Mouse (Mus musculus): Measurements from ENCODE around the gene Tcl1. TPM values are rescaled to one million over a fixed set of nuclear protein-coding genes. Genes with fewer than 3 reads are reported as not detected.

Gene Tcl1
- polyA plus RNA-seq, 1 experiment from 2014 or later = not detected

Other genes with a start within 250 kb of the Tcl1 start
- 0.22 and 0.59 TPM in 2 replicates for gene Syne3, start 213.0 kb downstream of the Tcl1 start, polyA plus RNA-seq (2014; fragmentation: Nextera tagmentation; extraction: Ambion mirVana)
- gene Glrx5, start 190.1 kb downstream of the Tcl1 start, polyA plus RNA-seq (2014; fragmentation: Nextera tagmentation; extraction: Ambion mirVana) = 144 and 160 TPM in 2 replicates
- gene Tcl1b2, start 76.8 kb downstream of the Tcl1 start, polyA plus RNA-seq (2014; fragmentation: Nextera tagmentation; extraction: Ambion mirVana) = not detected in 2 replicates
- gene Tcl1b1, start 63.1 kb downstream of the Tcl1 start, polyA plus RNA-seq (2014; fragmentation: Nextera tagmentation; extraction: Ambion mirVana) = not detected in 2 replicates
- not detected in 2 replicates for gene Tcl1b5, start 46.4 kb downstream of the Tcl1 start, polyA plus RNA-seq (2014; fragmentation: Nextera tagmentation; extraction: Ambion mirVana)
- not detected in 2 replicates for gene Tcl1b3, start 31.8 kb downstream of the Tcl1 start, polyA plus RNA-seq (2014; fragmentation: Nextera tagmentation; extraction: Ambion mirVana)
- gene Tcl1b4, start 20.8 kb downstream of the Tcl1 start, polyA plus RNA-seq (2014; fragmentation: Nextera tagmentation; extraction: Ambion mirVana) = not detected in 2 replicates
- gene Tunar, start 111.1 kb upstream of the Tcl1 start, polyA plus RNA-seq (2014; fragmentation: Nextera tagmentation; extraction: Ambion mirVana) = 0.14 and 0.33 TPM in 2 replicates
- 3.8 and 4.7 TPM in 2 replicates for gene D430019H16Rik, start 231.1 kb upstream of the Tcl1 start, polyA plus RNA-seq (2014; fragmentation: Nextera tagmentation; extraction: Ambion mirVana)